Mouse (Mus musculus) bone marrow macrophage, adult 2 months (primary cell): ENCODE measurements around the gene Asb1. TPM values are rescaled to one million over a fixed set of nuclear protein-coding genes. Genes with fewer than 3 reads are reported as not detected.

Source experiments
- H3K27ac ChIP-seq: 2 replicates; pipeline ENCODE4 v1.5.1; 2012; ENCODE audit warnings: low read depth, low read length; ENCODE audit not compliant: insufficient read depth
- H3K4me1 ChIP-seq: 2 replicates; pipeline ENCODE4 v1.6.1; 2012; ENCODE audit warnings: low read length; ENCODE audit not compliant: control insufficient read depth, insufficient read depth
- H3K4me3 ChIP-seq: 2 replicates; pipeline ENCODE4 v1.5.1; 2012; ENCODE audit warnings: mild to moderate bottlenecking, low read length, moderate library complexity; ENCODE audit not compliant: insufficient read depth
- CTCF ChIP-seq: IDR thresholded peaks from 2 replicates; pipeline ENCODE4 v1.5.1; 2012; ENCODE audit warnings: low read depth, mild to moderate bottlenecking, low read length, moderate library complexity
- POLR2A ChIP-seq: IDR thresholded peaks from 2 replicates; pipeline ENCODE4 v1.6.1; 2012; ENCODE audit warnings: mild to moderate bottlenecking, low read depth, low read length, borderline replicate concordance
- polyA plus RNA-seq: library from polyadenylated mRNA; stranded (reverse); fragments of >200 nt; gene quantifications from 2 replicates; pipeline ENCODE4 v1.2.4, GENCODE M21; 2012; ENCODE audit not compliant: missing spikeins, insufficient read depth, insufficient read length

Gene Asb1
- polyA plus RNA-seq, 1 experiment, result 4.2 TPM

DNA sequence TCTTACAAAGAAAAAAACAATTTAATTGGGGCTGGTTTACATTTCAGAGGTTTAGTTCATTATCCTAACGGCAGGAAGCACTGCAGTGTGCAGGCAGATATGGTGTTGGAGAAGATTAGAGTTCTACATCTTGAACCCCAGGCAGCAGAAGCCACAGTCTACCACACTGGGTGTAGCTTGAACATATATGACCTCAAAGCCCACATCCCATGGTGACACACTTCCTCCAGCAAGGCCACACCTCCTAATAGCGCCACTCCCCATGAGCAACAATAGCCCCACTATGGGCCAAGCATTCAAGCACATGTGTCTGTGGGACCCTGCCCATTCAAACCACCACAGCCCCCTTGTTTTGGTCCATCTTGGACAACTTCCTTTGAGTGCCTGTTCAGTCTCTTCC, 26.9 kb downstream of the Asb1 start:
- no peak overlapping the region for H3K27ac ChIP-seq
- TF ChIP-seq POLR2A (no peak), CTCF (no peak)
- H3K4me3 ChIP-seq, result no peak overlapping the region
- peaks cover 10% of the 10 kb centered on the region for H3K4me1 ChIP-seq

DNA sequence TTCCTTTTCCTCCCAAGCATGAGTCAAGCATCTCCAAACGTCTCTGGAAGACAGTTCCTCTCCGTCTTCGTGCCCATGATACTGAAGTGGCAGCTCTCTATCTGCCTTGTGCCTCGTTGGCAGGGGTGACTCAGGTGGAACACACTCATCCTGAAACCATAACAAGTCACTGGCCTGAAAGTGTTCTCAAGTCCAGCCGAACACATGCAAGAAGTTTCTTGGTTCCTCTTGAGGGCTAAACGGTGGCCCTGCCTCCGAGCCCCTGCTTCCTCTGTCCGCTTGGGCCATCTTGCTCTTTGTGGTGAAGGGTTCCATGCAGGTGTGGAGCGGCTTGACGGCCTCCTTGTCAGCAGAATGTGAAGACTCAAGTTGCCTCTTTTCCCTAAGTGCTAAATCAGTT, 32.1 kb downstream of the Asb1 start:
- no peaks in the 10 kb centered on the region for H3K4me1 ChIP-seq
- H3K4me3 ChIP-seq, result no peak overlapping the region
- TF ChIP-seq CTCF (no peak), POLR2A (no peak)
- no peak overlapping the region for H3K27ac ChIP-seq

DNA sequence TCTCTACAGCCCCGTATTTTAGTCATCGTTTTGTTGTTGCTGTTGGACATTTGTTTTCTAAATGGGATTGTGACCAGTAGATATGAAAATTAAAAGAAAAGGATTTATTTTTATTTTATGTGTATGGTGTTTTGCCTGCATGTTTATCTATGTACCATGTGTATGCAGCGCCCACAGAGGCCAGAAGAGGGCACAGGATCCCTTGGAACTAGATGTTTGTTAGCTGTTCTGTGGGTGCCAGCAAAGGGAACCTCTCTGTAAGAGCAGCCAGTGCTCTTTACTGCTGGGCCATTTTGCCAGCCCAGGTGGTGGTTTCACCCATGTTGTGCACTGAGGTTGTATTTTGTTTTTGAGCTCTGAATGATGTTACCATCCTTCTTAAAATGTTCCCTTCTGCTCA, 33.9 kb downstream of the Asb1 start:
- no peak overlapping the region for H3K4me3 ChIP-seq
- no peak overlapping the region for H3K27ac ChIP-seq
- TF ChIP-seq CTCF, result 0 out of 2 replicates have a peak, but pooled peaks have one; percentile 9
- TF ChIP-seq POLR2A, result no peak

DNA sequence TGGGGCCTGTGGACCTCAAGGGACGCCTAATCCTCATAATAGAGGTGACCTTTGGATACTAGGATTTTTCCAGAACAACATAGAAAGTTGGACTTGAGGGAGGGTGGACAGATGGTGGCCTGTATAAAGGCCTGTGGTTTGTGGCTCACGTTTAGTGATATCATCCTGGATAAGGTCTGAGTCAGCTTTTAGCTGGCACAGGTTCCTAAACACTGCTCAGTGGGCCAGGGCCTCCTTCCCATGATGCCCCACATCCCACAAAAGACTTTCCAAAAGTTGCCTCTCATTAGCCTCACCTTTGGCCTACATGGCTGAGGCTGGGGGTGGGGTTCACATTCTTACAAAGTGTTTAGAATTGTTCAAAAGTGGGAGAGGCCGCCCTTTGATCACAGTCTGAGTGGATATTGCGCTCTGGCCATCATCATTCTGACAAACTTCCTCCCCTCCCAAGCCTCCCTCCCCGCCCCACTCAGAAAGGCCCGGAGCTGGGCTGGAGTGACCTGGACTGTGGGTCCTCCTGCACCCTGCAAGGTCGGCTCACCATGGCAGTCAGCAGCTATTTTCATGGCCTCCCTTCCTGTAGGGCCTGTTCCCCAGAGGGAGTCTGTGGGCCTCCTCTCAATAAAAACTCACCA, 37.7 kb downstream of the Asb1 start:
- TF ChIP-seq POLR2A (no peak), CTCF (no peak)
- Histone ChIP-seq H3K4me1 (no peaks in the 10 kb centered on the region), H3K27ac (no peak overlapping the region)

More for the DNA sequence above, 33.9 kb downstream of the Asb1 start:
- no peaks in the 10 kb centered on the region for H3K4me1 ChIP-seq

DNA sequence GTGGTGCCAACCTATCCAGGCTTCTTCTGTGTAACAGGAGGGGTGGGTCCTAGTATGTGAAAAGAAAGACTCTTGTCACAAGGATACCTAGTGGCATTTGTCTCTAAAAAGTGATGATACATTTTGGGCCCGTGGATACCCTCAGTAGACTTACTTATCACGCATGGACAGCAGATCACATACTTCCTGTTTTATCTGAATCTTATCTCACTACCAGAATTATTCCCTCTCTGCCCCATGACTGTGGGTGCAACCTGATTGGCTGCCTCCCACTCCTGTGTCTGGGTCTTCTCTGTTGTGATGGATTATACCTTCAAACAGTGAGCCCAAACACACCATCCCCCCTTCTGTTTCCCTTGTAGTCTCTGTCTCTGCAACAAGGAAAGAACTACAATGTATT, 40.2 kb downstream of the Asb1 start:
- Histone ChIP-seq H3K4me3 (no peak overlapping the region), H3K27ac (no peak overlapping the region), H3K4me1 (no peaks in the 10 kb centered on the region)
- no peak for TF ChIP-seq POLR2A
- TF ChIP-seq CTCF, result no peak

More for the DNA sequence above, 37.7 kb downstream of the Asb1 start:
- no peak overlapping the region for H3K4me3 ChIP-seq

DNA sequence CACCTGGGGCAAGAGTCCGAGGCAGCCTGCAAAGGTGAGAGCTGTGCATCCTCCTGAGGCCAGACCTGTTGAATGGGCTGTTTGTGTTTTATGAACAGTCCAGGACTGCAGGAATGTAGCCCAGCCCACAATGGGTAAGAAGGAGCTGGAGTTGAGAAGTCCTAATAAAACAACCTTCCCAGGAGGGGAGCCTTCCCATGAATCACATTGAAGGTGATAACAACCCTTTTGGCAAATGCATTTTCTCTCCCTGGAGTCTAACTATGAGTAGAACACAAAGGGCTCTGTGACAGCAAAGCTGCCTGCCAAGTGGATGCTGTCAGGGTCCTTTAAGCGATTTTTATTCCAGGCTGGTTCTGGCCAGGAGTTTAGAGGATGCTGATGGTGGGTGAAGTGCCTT, 40.9 kb downstream of the Asb1 start:
- Histone ChIP-seq H3K27ac (no peak overlapping the region), H3K4me3 (no peak overlapping the region), H3K4me1 (no peaks in the 10 kb centered on the region)
- TF ChIP-seq CTCF, result no peak
- TF ChIP-seq POLR2A, result no peak

DNA sequence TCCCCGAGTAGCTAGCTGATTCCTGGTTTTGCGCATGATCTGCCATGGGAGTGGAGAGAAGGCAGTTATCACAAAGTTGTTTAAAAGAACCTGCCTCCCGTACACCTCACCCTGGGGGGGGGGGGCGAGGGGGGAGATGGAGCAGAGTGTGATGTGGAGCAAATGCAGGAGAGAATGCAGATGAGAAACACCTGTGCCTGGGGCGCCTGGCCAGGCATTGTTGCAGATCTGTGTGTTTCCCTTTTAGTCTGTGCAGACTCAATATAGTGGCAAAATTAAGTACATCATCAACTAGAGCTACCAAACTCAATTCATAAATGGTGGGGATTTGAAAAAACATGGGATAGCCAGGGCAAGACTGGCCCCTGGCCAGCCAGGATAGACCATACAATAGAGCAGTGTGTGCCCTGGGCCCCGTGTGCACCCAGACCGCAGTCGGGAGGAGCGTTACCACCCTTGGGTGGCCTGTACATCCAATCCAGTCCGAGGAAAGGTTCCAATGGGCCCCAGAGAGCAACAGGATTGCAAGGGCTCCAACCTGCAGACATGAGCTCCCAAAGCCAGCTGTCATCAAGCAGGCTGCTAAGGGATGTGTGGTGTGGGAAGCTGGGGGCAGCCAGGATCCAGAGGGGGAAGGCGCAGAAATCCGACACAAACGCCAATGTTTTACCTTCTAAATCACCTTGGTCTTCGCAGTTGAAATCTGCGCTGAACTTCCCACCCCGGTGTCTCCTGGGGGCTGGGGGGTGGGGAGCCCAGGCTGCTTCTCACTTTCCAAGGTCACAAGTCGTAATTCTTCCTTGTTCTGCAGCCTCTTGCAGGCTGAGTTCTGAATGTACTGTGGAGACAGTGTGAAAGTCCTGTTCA, 44.9 kb downstream of the Asb1 start:
- Histone ChIP-seq H3K4me1 (no peaks in the 10 kb centered on the region), H3K27ac (no peak overlapping the region), H3K4me3 (no peak overlapping the region)
- TF ChIP-seq POLR2A, result no peak
- TF ChIP-seq CTCF, result no peak

DNA sequence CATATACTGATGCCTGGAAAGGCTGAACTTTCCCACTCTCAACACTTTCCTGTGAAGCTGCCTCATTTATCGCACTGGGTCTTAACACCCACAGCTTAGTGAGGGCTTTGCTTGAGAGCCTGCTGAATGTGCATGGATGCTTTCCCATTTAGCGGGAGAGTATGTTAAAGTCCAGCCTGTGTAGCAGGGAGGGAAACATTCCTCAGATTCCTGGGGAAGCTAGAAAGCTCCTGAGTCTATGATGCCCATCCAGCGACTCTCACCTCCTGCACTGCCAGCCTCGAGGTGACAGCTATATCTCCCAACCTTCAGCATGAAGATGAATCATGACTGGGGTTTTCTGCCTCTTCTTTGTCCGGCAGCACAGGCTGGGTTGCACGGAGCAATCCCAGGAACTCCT, 49.4 kb downstream of the Asb1 start:
- H3K4me1 ChIP-seq, result no peaks in the 10 kb centered on the region
- TF ChIP-seq POLR2A (no peak), CTCF (no peak)
- H3K4me3 ChIP-seq, result no peak overlapping the region
- H3K27ac ChIP-seq, result no peak overlapping the region

DNA sequence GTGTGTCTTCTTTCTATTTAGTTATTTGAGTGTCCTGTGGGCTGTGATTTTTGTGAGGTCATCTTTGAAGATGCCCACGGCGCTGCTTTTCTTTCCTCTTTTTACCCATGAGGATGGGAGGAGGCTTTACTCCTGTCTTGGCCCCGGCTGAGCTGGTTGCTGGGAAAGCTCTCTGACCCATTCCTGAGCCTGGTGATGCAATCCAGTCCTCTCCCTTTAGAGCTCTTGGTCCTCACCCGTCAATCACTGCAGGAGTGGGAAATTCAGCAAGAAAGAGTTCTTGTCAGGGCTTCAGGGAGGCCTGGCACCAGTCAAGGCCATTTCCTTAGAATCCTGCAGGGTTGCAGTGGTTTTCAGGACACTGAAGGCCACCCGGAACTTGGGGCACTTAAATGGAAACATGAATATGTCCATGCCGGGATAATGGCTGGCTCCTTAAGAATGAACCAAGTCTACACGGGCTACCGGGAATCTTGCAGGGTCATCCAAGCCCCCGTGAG, 55.2 kb downstream of the Asb1 start:
- Histone ChIP-seq H3K4me1 (no peaks in the 10 kb centered on the region), H3K4me3 (no peak overlapping the region), H3K27ac (no peak overlapping the region)
- no peak for TF ChIP-seq POLR2A
- TF ChIP-seq CTCF, result no peak

DNA sequence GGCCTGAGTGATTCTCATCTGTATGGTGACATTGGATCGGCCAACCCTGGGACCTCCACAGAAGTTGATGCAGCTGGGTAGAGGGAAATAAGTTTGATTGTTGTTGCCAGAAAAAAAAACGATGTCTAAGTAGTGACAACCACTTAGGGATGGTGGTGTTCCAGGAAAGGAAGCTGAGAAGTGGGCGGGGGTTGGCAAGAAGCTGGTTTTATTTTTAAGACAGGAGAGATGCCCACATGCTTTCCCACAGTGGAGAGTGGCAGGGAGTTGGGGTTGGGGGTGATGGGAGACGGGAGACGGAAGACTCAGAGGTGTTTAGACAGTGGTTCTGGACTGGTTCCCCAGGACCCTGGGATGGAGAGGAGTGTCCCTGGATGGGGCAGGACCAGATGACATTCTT, 57.3 kb downstream of the Asb1 start:
- TF ChIP-seq POLR2A, result no peak
- no peak for TF ChIP-seq CTCF
- H3K4me1 ChIP-seq, result no peaks in the 10 kb centered on the region
- H3K4me3 ChIP-seq, result no peak overlapping the region
- H3K27ac ChIP-seq, result no peak overlapping the region
